Mouse (Mus musculus) natural killer cell, adult 2 months (primary cell): Measurements from ENCODE around the gene Smim23.
A peak's percentile ranks its signal among the peaks of the same experiment; 100 is the strongest.

Experiments
- DNase-seq, 2 experiments: peaks; one replicate each; pipeline ENCODE4 v3.0.0; 2022; ENCODE audit warnings: low spot score in 2 of 2

Gene Smim23

GRCm38 (mm10) chr11:32824505-32824904 is at the start of gene Smim23:
Gene Smim23, minus strand, starts transcription at chr11:32824605.
- no peak for DNase-seq

- DNase-seq = no peak
Observed at GRCm38 (mm10) chr11:32868619-32869383, 44.4 kb upstream of the Smim23 start.

GRCm38 (mm10) chr11:32864615-32865014 is 40.2 kb upstream of the Smim23 start:
- DNase-seq = no peak

- no peak for DNase-seq
Observed at GRCm38 (mm10) chr11:32857418-32857879, 33.0 kb upstream of the Smim23 start.

GRCm38 (mm10) chr11:32846682-32847222 is 22.3 kb upstream of the Smim23 start:
- no peak for DNase-seq

- DNase-seq = no peak
Observed at GRCm38 (mm10) chr11:32841169-32841568, 16.8 kb upstream of the Smim23 start.

GRCm38 (mm10) chr11:32840256-32840655 is 15.9 kb upstream of the Smim23 start:
- DNase-seq = no peak

- no peak for DNase-seq
Observed at GRCm38 (mm10) chr11:32835022-32835421, 10.6 kb upstream of the Smim23 start.

GRCm38 (mm10) chr11:32834367-32834918 is 10.0 kb upstream of the Smim23 start:
- no peak for DNase-seq

GRCm38 (mm10) chr11:32817566-32817965 is 6.8 kb downstream of the Smim23 start:
- DNase-seq = no peak

- DNase-seq = no peak
Observed at GRCm38 (mm10) chr11:32814286-32814685, 10.1 kb downstream of the Smim23 start.

- no peak for DNase-seq
Observed at GRCm38 (mm10) chr11:32809091-32809490, 15.3 kb downstream of the Smim23 start.

GRCm38 (mm10) chr11:32805958-32806357 is 18.4 kb downstream of the Smim23 start:
- DNase-seq = peak; percentile 30 to 32

GRCm38 (mm10) chr11:32803658-32804057 is 20.7 kb downstream of the Smim23 start:
- DNase-seq = no peak

- DNase-seq = peak; percentile 3 to 10
Observed at GRCm38 (mm10) chr11:32801715-32802114, 22.7 kb downstream of the Smim23 start.

- no peak for DNase-seq
Observed at GRCm38 (mm10) chr11:32800929-32801375, 23.5 kb downstream of the Smim23 start.

GRCm38 (mm10) chr11:32798445-32798844 is 26.0 kb downstream of the Smim23 start:
- no peak for DNase-seq

GRCm38 (mm10) chr11:32794759-32795445 is 29.5 kb downstream of the Smim23 start:
- no peak for DNase-seq

GRCm38 (mm10) chr11:32786201-32786600 is 38.2 kb downstream of the Smim23 start:
- no peak for DNase-seq

- no peak for DNase-seq
Observed at GRCm38 (mm10) chr11:32785591-32786147, 38.7 kb downstream of the Smim23 start.

GRCm38 (mm10) chr11:32782724-32783123 is 41.7 kb downstream of the Smim23 start:
- DNase-seq = no peak
